Mouse (Mus musculus): ENCODE results near the gene Rag1.

GRCm38 (mm10) chr2:101591356-101591755 is 57.9 kb downstream of the Rag1 start:
- no peak for TF ChIP-seq CTCF (IDR thresholded peaks at IDR 0.05; ENCODE audit: low read depth)
- TF ChIP-seq EP300 (IDR thresholded peaks at IDR 0.05; ENCODE audit: low read depth), result no peak

Data from heart, postnatal 0 days (tissue).